8 mouse cellular contexts compared by ENCODE assay signal in genomic region chr8:64692651-64693201, GRCm38 (mm10). TPM values are rescaled to one million over a fixed set of nuclear protein-coding genes. Genes with fewer than 3 reads are reported as not detected.
A peak's percentile ranks its signal among the peaks of the same experiment; 100 is the strongest.
DNase-seq lines count a peak whose midpoint lies in the region; ATAC-seq lines count a peak whose summit lies in the region.

TSS of gene Cpe (minus strand) at chr8:64693054.

- no peaks in the 10 kb centered on the region for H3K27me3 ChIP-seq in hindbrain, embryonic 13.5 days
- peaks cover 23% of the 10 kb centered on the region for H3K27me3 ChIP-seq in lung, embryonic 15.5 days

- peak; percentile 99 for ATAC-seq in hindbrain, embryonic 13.5 days (ENCODE audit: low FRiP score)
- ATAC-seq in lung, embryonic 15.5 days (ENCODE audit: borderline replicate concordance, extremely low read depth, low FRiP score, low TSS enrichment): peak; percentile 98

- H3K9ac ChIP-seq in hindbrain, embryonic 13.5 days: peak within 1 kb of the TSS; percentile 98
- peak within 1 kb of the TSS; percentile 49 for H3K9ac ChIP-seq in lung, embryonic 15.5 days

- no peaks in the 10 kb centered on the region for H3K9me3 ChIP-seq in hindbrain, embryonic 13.5 days
- H3K9me3 ChIP-seq in lung, embryonic 15.5 days: no peaks in the 10 kb centered on the region

- peaks cover 26% of the 10 kb centered on the region for H3K4me1 ChIP-seq in hindbrain, embryonic 13.5 days (replicated peaks)
- peaks cover 11% of the 10 kb centered on the region for H3K4me1 ChIP-seq in lung, embryonic 15.5 days

- H3K36me3 ChIP-seq in hindbrain, embryonic 13.5 days: no peaks in the 10 kb centered on the region
- no peaks in the 10 kb centered on the region for H3K36me3 ChIP-seq in lung, embryonic 15.5 days

- under 1% methylated on average over 54 of the region's 54 CpGs for WGBS in hindbrain, embryonic 13.5 days
- 0% methylated on average over 54 of the region's 54 CpGs for WGBS in lung, embryonic 15.5 days

- peak within 1 kb of the TSS; percentile 67 for H3K4me3 ChIP-seq in hindbrain, embryonic 13.5 days
- peak within 1 kb of the TSS; percentile 49 for H3K4me3 ChIP-seq in lung, embryonic 15.5 days

- H3K27ac ChIP-seq in hindbrain, embryonic 13.5 days: peak within 1 kb of the TSS; percentile 100
- no peak within 1 kb of the TSS for H3K27ac ChIP-seq in lung, embryonic 15.5 days

- DNase-seq in WW6 (ENCODE audit: low read depth, low spot score): peak; percentile 78
- peak; percentile 92 to 93 for DNase-seq in cerebellum, postnatal 36 days
- peak; percentile 80 for DNase-seq in gastrocnemius, adult 18-20 months (ENCODE audit: low spot score)
- peak; percentile 90 to 93 for DNase-seq in layer of hippocampus, postnatal 10 days (ENCODE audit: low spot score in 2 of 2)
- DNase-seq in ovary, postnatal 36 days (ENCODE audit: low spot score): peak; percentile 89
- DNase-seq in urinary bladder, adult 18-20 months (ENCODE audit: low spot score in 2 of 2): peak; percentile 67 to 79

- peak within 1 kb of the TSS; percentile 65 for H3K4me2 ChIP-seq in hindbrain, embryonic 13.5 days
- peak within 1 kb of the TSS; percentile 92 for H3K4me2 ChIP-seq in lung, embryonic 15.5 days

RNA-seq across cellular contexts. Expression of gene Cpe, which starts in this region (rescaled TPM):
- total RNA-seq in gastrocnemius, adult 18-20 months (2021): 100 to 1,000 TPM; 215 to 272 TPM
- 601 and 621 TPM in 2 replicates for polyA plus RNA-seq in hindbrain, embryonic 13.5 days (2015; fragmentation: Nextera tagmentation; extraction: Ambion mirVana)
- 1,000 to 10,000 TPM; 2,385 to 2,461 TPM for total RNA-seq in layer of hippocampus, postnatal 10 days (2021)
- polyA plus RNA-seq in lung, embryonic 15.5 days (2015; fragmentation: Nextera tagmentation; extraction: Ambion mirVana): 44.0 and 49.3 TPM in 2 replicates

Comparison
In these comparisons a context has a peak if more than half of its experiments do, and no peak if none do; other contexts are left out.
1. RNA of gene Cpe (total RNA-seq): 2,385 to 2,461 TPM in layer of hippocampus, postnatal 10 days; 215 to 272 TPM in gastrocnemius, adult 18-20 months; every median in the first group is over 4 times any median in the second.
2. RNA of gene Cpe (polyA plus RNA-seq): 601 to 621 TPM in hindbrain, embryonic 13.5 days; 44.0 to 49.3 TPM in lung, embryonic 15.5 days; every median in the first group is over 10 times any median in the second.
3. Peak in every context shown above with its lines, with median percentiles within 50 percentile points of each other: DNase-seq.